Mouse (Mus musculus) thymus, adult 2 months (tissue): ENCODE results near the gene Tmem150c.

ENCODE experiments used
- CTCF ChIP-seq: fragments of 200-500 bp; IDR thresholded peaks from 2 replicates; pipeline ENCODE4 v1.5.1; 2012; ENCODE audit warnings: mild to moderate bottlenecking, control low read depth, low read length, moderate library complexity, borderline replicate concordance; ENCODE audit not compliant: control insufficient read depth, poor library complexity, insufficient read depth; ENCODE audit errors: extremely low read depth
- POLR2A ChIP-seq: fragments of 200-500 bp; IDR thresholded peaks from 2 replicates; pipeline ENCODE4 v1.6.1; 2012; ENCODE audit warnings: mild to moderate bottlenecking, low read length, control low read depth, moderate library complexity; ENCODE audit not compliant: control insufficient read depth, poor library complexity, insufficient read depth; ENCODE audit errors: extremely low read depth

DNA sequence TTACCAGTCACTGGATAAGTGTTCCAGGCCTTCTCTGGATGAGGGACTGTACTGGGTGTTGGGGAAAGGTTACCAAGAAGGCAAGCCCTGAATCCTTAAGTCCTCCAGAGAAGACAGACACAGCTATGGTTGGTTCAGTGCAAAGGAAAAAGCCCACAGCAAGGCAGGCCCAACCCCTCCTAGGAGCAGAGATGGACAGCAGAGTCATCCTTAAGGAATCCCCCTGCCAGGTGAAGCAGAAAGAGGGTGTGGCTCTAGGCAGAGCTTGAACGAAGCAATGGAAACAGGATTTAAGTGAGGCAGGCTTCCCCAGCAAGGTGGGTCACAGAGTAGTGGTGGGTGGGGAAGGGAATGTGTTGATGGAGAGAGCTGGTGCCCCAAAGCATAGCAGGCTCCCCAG is 35.1 kb downstream of the Tmem150c start:
- TF ChIP-seq CTCF (no peak), POLR2A (no peak)
